ENCODE assay signal across 10 mouse cellular contexts in the genomic region with DNA sequence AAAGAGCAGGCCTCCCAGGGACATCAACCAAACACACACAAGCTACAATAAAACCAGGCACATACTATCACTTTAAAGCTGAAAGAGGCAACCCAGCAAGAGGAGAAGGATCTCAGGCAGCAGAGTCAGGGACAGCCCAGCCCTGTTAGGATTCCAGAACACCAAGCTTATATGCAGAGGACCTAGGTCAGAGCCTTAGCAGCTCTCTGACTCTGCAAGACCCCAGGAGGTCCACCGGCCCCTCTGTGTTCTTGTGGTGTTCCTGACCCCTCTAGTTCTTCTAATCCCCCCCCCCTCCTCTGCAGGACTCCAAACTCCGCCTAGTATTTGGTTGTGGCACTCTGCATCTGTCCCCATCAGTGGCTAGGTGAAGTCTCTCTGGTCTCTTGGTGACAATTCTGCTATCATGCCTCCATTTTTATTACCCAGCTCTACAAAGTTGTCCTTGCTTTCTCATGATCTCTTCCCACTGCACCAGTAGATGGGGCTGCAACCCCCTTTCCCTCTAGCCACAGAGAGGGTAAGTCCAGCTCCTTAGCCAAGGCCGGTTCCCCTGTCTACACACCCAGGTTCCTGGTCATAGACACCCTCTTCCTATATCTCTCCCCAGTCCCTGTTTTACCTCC. TPM values are rescaled to one million over a fixed set of nuclear protein-coding genes. Genes with fewer than 3 reads are reported as not detected.
DNase-seq lines count a peak whose midpoint lies in the region; ATAC-seq and TF ChIP-seq lines count a peak whose summit lies in the region.
"Had no signal": no experiment of that assay in that cellular context is flagged by ENCODE, and none has a peak within 500 bp of the region (broad histone marks: within the 10 kb centered on the region; RNA-seq: fewer than 3 reads in every experiment).

No protein-coding gene starts in this region.

- H3K36me3 ChIP-seq in kidney, embryonic 14.5 days (ENCODE audit: control insufficient read depth, insufficient read depth, low read length), result peaks cover 21% of the 10 kb centered on the region
- H3K36me3 ChIP-seq in G1E (replicated peaks), result peaks cover 30% of the 10 kb centered on the region
- peaks cover 28% of the 10 kb centered on the region for H3K36me3 ChIP-seq in embryonic facial prominence, embryonic 10.5 days (replicated peaks)

- WGBS in kidney, embryonic 14.5 days, result 62% methylated on average over 3 of the region's 3 CpGs
- 51% methylated on average over 3 of the region's 3 CpGs for WGBS in embryonic facial prominence, embryonic 10.5 days

- TF ChIP-seq CTCF in G1E (IDR thresholded peaks at IDR 0.05; ENCODE audit: low read depth, low read length), result no peak

- no peak overlapping the region for H3K9ac ChIP-seq in kidney, embryonic 14.5 days (ENCODE audit: low read depth, low read length)

- no peaks in the 10 kb centered on the region for H3K9me3 ChIP-seq in kidney, embryonic 14.5 days (ENCODE audit: control insufficient read depth, low read length)
- H3K9me3 ChIP-seq in G1E (replicated peaks), result no peaks in the 10 kb centered on the region
- H3K9me3 ChIP-seq in embryonic facial prominence, embryonic 10.5 days, result no peaks in the 10 kb centered on the region

- no peak for ATAC-seq in kidney, embryonic 14.5 days (ENCODE audit: low FRiP score, low TSS enrichment)
- ATAC-seq in G1E (ENCODE audit: extremely low read depth, insufficient number of reproducible peaks, low FRiP score, poor library complexity, severe bottlenecking), result no peak

- no peaks in the 10 kb centered on the region for H3K27me3 ChIP-seq in kidney, embryonic 14.5 days (ENCODE audit: control insufficient read depth, insufficient read depth, low read length)
- H3K27me3 ChIP-seq in G1E (ENCODE audit: insufficient read depth, low read length), result peaks cover 13% of the 10 kb centered on the region
- peaks cover 2% of the 10 kb centered on the region; the same call in 1 of the 2 replicates for H3K27me3 ChIP-seq in embryonic facial prominence, embryonic 10.5 days (replicated peaks; ENCODE audit: low read depth, poor library complexity, severe bottlenecking)

- peaks cover 10% of the 10 kb centered on the region for H3K4me1 ChIP-seq in kidney, embryonic 14.5 days (ENCODE audit: control insufficient read depth, insufficient read depth, low read length)
- H3K4me1 ChIP-seq in G1E (ENCODE audit: insufficient read depth, low read depth, low read length), result peaks cover 40% of the 10 kb centered on the region
- H3K4me1 ChIP-seq in embryonic facial prominence, embryonic 10.5 days, result peaks cover 23% of the 10 kb centered on the region

- peak; percentile 33 for DNase-seq in kidney, postnatal 10 days
- DNase-seq in G1E (ENCODE audit: low spot score), result peak; percentile 35
- DNase-seq in embryonic facial prominence, embryonic 10.5 days (ENCODE audit: low spot score), result no peak
- peak; percentile 41 for DNase-seq in lung, postnatal 10 days
- no peak for DNase-seq in right cerebral cortex, adult 18-20 months
- DNase-seq in gastrocnemius, postnatal 4 days (ENCODE audit: low spot score in 2 of 2), result no peak
- DNase-seq: adrenal gland, postnatal 10 days; heart, postnatal 36 days had no signal

- no peak overlapping the region for H3K4me3 ChIP-seq in kidney, embryonic 14.5 days (ENCODE audit: low read length)
- H3K4me3 ChIP-seq in G1E (ENCODE audit: low read depth, low read length), result no peak overlapping the region; the same call in 1 of the 2 replicates
- H3K4me3 ChIP-seq in embryonic facial prominence, embryonic 10.5 days, result peak overlapping the region; percentile 87; the same call in 1 of the 2 replicates

- H3K4me2 ChIP-seq in kidney, embryonic 14.5 days (replicated peaks; ENCODE audit: low read depth, low read length), result no peak overlapping the region

- H3K27ac ChIP-seq in kidney, embryonic 14.5 days (ENCODE audit: low read depth, low read length), result no peak overlapping the region
- H3K27ac ChIP-seq in embryonic facial prominence, embryonic 10.5 days (replicated peaks), result 0 out of 2 replicates have a peak overlapping the region, but pooled peaks have one; percentile 25

RNA-seq across cellular contexts. Expression of gene Mlst8, which starts 1.4 kb away (rescaled TPM):
- polyA plus RNA-seq in kidney, embryonic 14.5 days (2014; fragmentation: Nextera tagmentation; extraction: Ambion mirVana), result 36.4 and 36.9 TPM in 2 replicates
- total RNA-seq in G1E (2014; fragmentation: Nextera tagmentation) (5.2 and 7.0 TPM in 2 replicates), G1E (2017) (17.2 and 19.7 TPM in 2 replicates)
- polyA plus RNA-seq in G1E (2012), result 6.4 and 7.1 TPM in 2 replicates
- 37.5 and 39.0 TPM in 2 replicates for polyA plus RNA-seq in embryonic facial prominence, embryonic 10.5 days (2016; fragmentation: Nextera tagmentation; extraction: Ambion mirVana)
- total RNA-seq in gastrocnemius, postnatal 4 days (2021), result 10 to 100 TPM; 12.4 to 16.8 TPM

RNA-seq across cellular contexts. Expression of gene Bricd5, which starts 6.6 kb away (rescaled TPM):
- 0.71 and 1.6 TPM in 2 replicates for polyA plus RNA-seq in kidney, embryonic 14.5 days (2014; fragmentation: Nextera tagmentation; extraction: Ambion mirVana)
- total RNA-seq in G1E (2014; fragmentation: Nextera tagmentation) (not detected in 2 replicates), G1E (2017) (0.33 and 0.58 TPM in 2 replicates)
- polyA plus RNA-seq in G1E (2012), result 0.23 and 0.27 TPM in 2 replicates
- polyA plus RNA-seq in embryonic facial prominence, embryonic 10.5 days (2016; fragmentation: Nextera tagmentation; extraction: Ambion mirVana), result 0.36 and 0.67 TPM in 2 replicates
- total RNA-seq in gastrocnemius, postnatal 4 days (2021), result 1 to 10 TPM in 1 of 2 experiments, under 1 TPM in 1; 0.91 to 1.5 TPM
- total RNA-seq: heart, postnatal 36 days had no signal
- polyA plus RNA-seq: lung, embryonic 16.5 days had no signal

RNA-seq across cellular contexts. Expression of gene Caskin1, which starts 8.1 kb away (rescaled TPM):
- polyA plus RNA-seq in kidney, embryonic 14.5 days (2014; fragmentation: Nextera tagmentation; extraction: Ambion mirVana), result 1.6 and 1.8 TPM in 2 replicates
- total RNA-seq in G1E (2014; fragmentation: Nextera tagmentation), result not detected in 2 replicates
- total RNA-seq in G1E (2017), result 0.11 and 0.29 TPM in 2 replicates
- not detected in 2 replicates for polyA plus RNA-seq in G1E (2012)
- 3.1 and 3.9 TPM in 2 replicates for polyA plus RNA-seq in embryonic facial prominence, embryonic 10.5 days (2016; fragmentation: Nextera tagmentation; extraction: Ambion mirVana)
- total RNA-seq in gastrocnemius, postnatal 4 days (2021), result 1 to 10 TPM; 1.6 TPM

RNA-seq across cellular contexts. Expression of gene Pgp, which starts 10.1 kb away (rescaled TPM):
- polyA plus RNA-seq in kidney, embryonic 14.5 days (2014; fragmentation: Nextera tagmentation; extraction: Ambion mirVana), result 54.1 and 65.0 TPM in 2 replicates
- total RNA-seq in G1E (2014; fragmentation: Nextera tagmentation), result 17.8 and 19.6 TPM in 2 replicates
- 13.3 and 13.9 TPM in 2 replicates for total RNA-seq in G1E (2017)
- polyA plus RNA-seq in G1E (2012), result 58.3 and 69.2 TPM in 2 replicates
- 71.0 and 72.8 TPM in 2 replicates for polyA plus RNA-seq in embryonic facial prominence, embryonic 10.5 days (2016; fragmentation: Nextera tagmentation; extraction: Ambion mirVana)
- 10 to 100 TPM; 34.6 to 37.4 TPM for total RNA-seq in gastrocnemius, postnatal 4 days (2021)

RNA-seq across cellular contexts. Expression of gene E4f1, which starts 10.2 kb away (rescaled TPM):
- 21.6 and 23.2 TPM in 2 replicates for polyA plus RNA-seq in kidney, embryonic 14.5 days (2014; fragmentation: Nextera tagmentation; extraction: Ambion mirVana)
- total RNA-seq in G1E (2014; fragmentation: Nextera tagmentation) (21.7 and 37.2 TPM in 2 replicates), G1E (2017) (17.4 and 18.4 TPM in 2 replicates)
- polyA plus RNA-seq in G1E (2012), result 17.1 and 19.7 TPM in 2 replicates
- 35.5 and 36.6 TPM in 2 replicates for polyA plus RNA-seq in embryonic facial prominence, embryonic 10.5 days (2016; fragmentation: Nextera tagmentation; extraction: Ambion mirVana)
- 10 to 100 TPM; 18.0 to 20.7 TPM for total RNA-seq in gastrocnemius, postnatal 4 days (2021)

Comparison
In these comparisons a context has a peak if more than half of its experiments do, and no peak if none do; other contexts are left out.
1. DNase-seq: peak in kidney, postnatal 10 days (single experiment), G1E (single experiment) and lung, postnatal 10 days (single experiment); none in embryonic facial prominence, embryonic 10.5 days (single experiment), right cerebral cortex, adult 18-20 months (single experiment) and gastrocnemius, postnatal 4 days (0 of 2).